Mouse (Mus musculus) erythroblast, embryonic 14.5 days (primary cell): ENCODE results near the gene Foxo6.

Source experiments
- GATA1 ChIP-seq: IDR thresholded peaks from 2 replicates; pipeline ENCODE4 v1.6.1; 2012; ENCODE audit warnings: low read length, inconsistent platforms, mixed read lengths
- TAL1 ChIP-seq: IDR thresholded peaks from 3 replicates; pipeline ENCODE4 v1.6.1; 2012; ENCODE audit warnings: low read length, inconsistent platforms, mixed read lengths

GRCm38 (mm10) chr4:120280432-120280831 lies 6.7 kb downstream of the Foxo6 start:
- TF ChIP-seq TAL1 (no peak), GATA1 (no peak)
